Mouse (Mus musculus) right cerebral cortex, postnatal 25 days (tissue): ENCODE results near the gene Gpr108.

Experiments used
- DNase-seq: peaks from one replicate; pipeline ENCODE4 v3.0.0; 2022

Gpr108 gene

DNA sequence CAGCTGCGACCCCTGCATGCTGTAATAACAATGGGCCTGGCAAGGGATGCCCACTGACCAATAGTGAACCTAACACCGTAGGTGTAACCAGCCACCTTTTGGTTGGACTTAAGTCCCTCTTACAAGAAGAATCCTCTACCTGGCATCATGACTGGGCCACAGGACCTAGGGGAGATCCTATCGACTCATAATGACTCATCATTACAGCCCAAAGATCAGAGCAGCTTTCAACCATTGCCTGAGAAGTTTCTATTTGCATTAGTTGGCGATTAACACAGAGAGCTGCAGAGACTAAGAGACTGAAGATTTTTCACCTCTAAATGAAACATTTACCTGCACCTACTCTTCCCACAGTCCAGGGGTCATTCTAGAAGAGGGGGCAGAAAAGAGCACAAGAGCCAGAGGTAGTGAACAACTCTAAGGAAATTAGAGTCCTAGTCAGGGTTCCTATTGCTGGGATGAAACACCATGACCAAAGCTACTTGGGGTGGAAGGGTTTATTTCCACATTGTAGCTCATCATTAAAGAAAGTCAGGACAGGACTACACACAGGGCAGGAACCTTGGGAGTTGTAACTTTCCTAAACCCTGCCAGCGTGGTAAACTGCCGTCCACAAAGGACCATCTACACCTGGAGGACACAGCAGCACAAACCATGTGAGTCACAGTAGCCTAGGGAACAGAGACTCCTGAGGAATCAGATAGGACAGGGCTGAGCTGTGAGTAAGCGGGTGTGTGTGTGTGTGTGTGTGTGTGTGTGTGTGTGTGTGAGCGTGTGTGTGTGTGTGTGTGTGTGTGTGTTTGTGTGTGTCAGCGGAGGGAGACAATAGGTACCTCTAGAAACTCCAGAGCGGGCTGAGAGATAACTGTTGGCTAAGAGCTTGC lies 46.2 kb downstream of the Gpr108 start:
- DNase-seq: no peak

DNA sequence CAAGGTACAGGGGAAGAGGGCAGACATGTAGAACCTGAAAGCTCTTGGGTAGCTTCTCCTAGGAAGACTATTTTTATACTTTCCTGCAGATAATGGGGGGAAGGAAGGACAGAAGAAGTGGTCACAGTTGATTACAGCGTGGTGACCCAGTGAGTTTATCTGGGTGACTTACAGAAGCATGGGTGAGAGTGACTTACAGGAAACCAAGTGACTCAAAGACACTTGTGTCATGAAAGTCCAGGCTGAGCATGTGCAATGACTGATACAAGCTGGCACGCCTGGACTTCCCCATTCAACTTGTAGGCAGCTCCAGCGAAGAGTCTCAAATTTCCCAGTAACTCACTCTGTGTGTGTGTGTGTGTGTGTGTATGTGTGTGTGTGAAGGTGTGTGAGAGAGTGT lies 50.0 kb downstream of the Gpr108 start:
- DNase-seq: no peak

DNA sequence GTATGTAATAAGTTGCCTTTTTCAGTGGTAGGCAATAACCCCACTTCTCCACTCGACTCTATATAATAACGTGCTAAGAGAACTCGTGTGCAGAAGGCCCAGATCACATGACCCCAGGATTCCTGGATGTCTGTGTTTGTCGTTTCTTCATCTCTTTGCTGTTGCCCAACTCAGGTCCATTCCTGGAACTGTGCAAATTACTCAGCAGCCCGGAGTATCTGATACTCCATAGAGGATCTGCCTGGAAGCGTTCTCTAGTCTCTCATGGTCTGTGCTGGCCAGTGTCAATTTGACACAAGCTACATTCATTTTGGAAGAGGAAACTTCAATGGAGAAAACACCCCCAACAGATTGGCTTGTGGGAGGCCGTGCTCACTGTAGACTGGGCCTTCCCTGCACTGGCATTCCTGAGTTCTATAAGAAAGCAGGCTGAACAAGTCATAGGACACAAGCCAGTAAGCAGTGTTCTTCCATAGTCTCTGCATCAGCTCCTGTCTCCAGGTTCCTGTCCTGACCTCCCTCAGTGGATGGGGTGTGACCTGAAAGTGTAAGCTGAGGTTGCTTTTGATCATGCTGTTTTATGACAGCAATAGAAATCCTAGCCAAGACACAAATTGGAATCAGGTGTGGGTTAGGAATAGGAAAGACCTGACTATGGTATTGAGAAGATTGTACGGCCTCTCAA lies 52.8 kb downstream of the Gpr108 start:
- no peak for DNase-seq

DNA sequence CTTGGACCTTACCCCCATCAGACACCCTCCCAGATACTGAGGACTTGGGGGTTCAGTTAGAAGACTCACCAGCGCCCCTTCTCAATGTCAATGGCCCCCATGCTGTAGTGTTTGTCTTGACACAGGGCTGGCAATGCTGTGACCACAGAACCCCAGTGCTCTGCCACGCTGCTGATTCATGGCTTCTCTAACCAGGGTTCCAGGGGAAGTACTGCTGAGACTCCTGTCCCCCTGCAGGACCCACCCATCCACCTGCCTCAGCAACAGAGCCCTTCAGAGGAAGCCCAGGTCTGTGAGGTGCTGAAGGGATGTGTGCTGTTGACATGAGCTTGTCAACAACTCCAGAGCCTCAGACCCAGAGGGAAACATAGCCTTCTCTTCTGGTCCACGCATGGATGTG lies 53.5 kb downstream of the Gpr108 start:
- no peak for DNase-seq

DNA sequence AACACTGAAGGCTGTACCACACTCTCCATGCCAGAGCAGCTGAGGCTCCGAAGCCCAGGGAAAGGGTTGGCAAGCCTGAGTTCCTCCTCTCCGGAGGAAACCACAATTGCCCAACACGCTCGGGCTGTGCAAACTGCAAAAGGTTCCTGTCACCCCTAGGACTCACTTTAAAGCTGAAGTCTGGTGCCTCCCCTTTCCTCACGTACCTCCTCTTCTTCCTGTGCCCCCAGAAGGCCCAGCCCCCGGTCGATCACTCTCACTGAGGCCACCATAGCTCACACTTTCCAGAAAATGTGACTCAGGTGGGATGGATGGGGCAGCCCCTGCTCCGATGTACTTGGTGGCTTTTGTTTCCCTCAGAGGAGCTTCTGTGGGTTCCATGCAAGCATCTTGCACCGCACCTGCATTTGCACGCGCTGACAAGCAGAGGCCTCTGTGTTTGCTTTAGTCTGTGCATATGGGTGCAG lies 54.2 kb downstream of the Gpr108 start, which contains the start of gene Tnfsf14:
Tnfsf14 (minus strand) TSS at position 137 of the 467 bp plus-strand sequence.
- DNase-seq: no peak

DNA sequence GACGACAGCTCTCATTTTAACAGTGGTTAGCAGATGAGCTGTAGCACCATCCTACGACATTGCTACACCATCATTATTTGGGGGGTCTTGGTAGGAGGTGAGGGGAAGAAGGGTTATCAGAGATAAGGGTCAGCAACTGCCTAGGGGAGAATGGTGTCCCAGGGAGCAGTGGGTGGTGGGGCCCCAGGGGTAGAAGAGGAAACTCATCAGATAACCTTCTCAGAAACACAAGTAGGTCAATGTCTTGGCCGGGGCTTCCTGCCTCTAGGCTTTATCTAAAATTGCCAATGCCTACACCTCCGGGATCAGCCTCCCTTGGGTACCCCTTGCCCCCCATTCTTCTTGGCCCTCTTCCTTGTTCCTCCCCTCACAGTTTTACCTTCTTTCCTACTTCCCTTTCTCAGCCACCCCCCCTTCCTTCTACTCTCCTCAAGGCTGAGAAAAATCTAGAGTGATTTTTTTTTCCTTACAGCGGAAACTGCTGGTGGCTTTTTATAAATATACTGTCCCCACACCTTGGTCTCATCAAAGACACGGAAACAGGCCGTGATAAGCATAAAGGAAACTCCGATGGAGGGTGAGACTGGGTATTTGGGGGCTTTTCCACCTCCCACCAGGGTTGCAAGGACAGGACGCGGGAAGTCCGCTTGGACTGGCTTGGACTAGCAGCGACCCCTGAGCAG lies 59.6 kb downstream of the Gpr108 start:
- DNase-seq: no peak

DNA sequence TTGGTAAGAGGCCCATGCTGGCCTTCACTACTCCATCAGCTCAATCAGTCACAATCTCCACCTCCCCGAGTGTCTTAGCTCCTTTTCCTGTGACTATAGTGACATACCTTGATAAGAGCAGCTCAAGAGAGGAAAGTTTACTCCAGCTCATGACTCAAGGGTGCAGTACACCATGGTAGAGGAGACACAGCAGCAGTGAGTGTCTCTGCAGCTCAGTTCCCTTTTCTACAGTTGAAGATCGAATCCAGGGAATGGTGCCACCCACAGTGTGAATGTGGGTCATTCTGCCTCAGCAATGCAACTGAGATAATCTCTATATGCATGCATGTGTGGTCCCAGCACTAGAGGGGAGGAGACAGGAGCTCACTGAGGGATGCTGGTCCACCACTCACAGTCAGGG lies 62.6 kb downstream of the Gpr108 start:
- DNase-seq: no peak
